Mouse (Mus musculus) megakaryocyte, embryonic 14.5 days (primary cell): Measurements from ENCODE around the gene Abca13.

ENCODE experiments used
- FLI1 ChIP-seq: IDR thresholded peaks from 2 replicates; pipeline ENCODE4 v1.6.1; 2012; ENCODE audit warnings: low read length, inconsistent platforms, mixed read lengths
- GATA1 ChIP-seq: IDR thresholded peaks from 3 replicates; pipeline ENCODE4 v1.6.1; 2012; ENCODE audit warnings: mixed read lengths, low read length, inconsistent platforms, borderline replicate concordance

DNA sequence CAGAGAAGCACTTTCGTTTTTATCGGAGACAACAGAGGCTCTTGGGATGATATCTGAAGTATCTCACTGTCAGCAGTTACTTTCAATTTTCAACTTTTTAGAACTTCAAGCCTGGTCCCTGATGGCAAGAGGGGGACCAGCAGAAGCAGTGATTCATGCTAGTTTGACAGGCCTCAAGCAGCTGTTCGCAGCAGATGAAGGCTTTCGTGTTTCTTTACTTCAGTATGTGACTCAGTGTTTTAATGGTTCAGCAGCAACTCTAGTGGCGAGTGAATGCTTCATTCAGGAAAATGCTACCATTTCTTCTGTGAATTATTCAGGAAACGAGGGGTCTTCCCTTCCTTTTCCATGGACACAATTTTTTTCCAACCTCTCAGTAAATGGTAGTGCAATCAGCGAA, 99.4 kb downstream of the Abca13 start:
- TF ChIP-seq GATA1 (no peak), FLI1 (no peak)
